ENCODE assay signal across 12 mouse cellular contexts in the genomic region with DNA sequence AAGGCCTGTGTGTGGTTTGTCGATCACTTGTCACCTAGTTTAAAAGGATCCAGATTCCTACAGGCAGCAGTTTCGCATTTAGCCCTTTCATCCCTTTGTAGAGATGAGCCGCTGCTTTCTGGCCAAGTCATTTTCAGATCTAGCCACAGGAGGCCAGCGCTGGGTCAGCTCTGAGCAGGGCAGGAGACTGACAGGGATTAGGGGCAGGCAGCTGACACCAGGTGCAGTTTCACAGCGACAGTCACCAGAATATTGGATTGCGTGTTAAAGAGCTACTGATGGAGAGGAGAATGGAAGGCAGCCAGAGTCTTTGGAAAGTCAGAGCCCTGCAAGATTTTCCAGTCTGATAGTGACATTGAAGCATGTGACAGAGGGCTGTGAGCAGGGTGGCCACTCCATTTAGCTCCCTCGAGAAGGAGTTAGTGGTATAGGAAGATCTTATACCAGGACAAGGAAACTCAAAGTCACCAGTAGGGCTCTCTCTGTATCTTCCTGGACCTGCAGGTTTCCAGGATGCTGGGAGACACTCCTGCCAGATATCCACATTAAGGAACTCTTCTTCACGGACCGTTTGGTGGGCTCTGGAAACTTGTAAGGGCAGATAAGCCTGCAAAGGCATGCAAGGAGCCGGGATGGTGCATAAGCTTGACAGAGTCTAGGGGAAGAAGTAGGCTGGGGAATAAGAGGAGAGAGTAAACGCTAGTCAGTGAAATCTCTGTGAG. TPM values are rescaled to one million over a fixed set of nuclear protein-coding genes. Genes with fewer than 3 reads are reported as not detected.
A peak's percentile ranks its signal among the peaks of the same experiment; 100 is the strongest.
DNase-seq lines count a peak whose midpoint lies in the region; ATAC-seq and TF ChIP-seq lines count a peak whose summit lies in the region.
"Had no signal": no experiment of that assay in that cellular context is flagged by ENCODE, and none has a peak within 500 bp of the region (broad histone marks: within the 10 kb centered on the region; RNA-seq: fewer than 3 reads in every experiment).

No protein-coding gene starts in this region.

- H3K27ac ChIP-seq in forebrain, embryonic 10.5 days: 0 out of 2 replicates have a peak overlapping the region, but pooled peaks have one; percentile 21
- H3K27ac ChIP-seq in forebrain, embryonic 12.5 days: no peak overlapping the region
- H3K27ac ChIP-seq in kidney, adult 2 months (ENCODE audit: insufficient read depth, low read depth, low read length): no peak overlapping the region
- H3K27ac ChIP-seq in forebrain, embryonic 15.5 days (replicated peaks): no peak overlapping the region
- H3K27ac ChIP-seq: layer of hippocampus, adult 2 months had no signal

- H3K4me1 ChIP-seq in forebrain, embryonic 10.5 days: peaks cover 31% of the 10 kb centered on the region
- peaks cover 20% of the 10 kb centered on the region for H3K4me1 ChIP-seq in forebrain, embryonic 12.5 days
- no peaks in the 10 kb centered on the region for H3K4me1 ChIP-seq in kidney, adult 2 months (ENCODE audit: control insufficient read depth, insufficient read depth, low read length)
- 0 out of 2 replicates have a peak, but pooled peaks cover 4% of the 10 kb centered on the region for H3K4me1 ChIP-seq in forebrain, embryonic 15.5 days

- TF ChIP-seq POLR2A in kidney, adult 2 months (IDR thresholded peaks at IDR 0.05; ENCODE audit: low read depth, low read length): no peak

- H3K36me3 ChIP-seq in forebrain, embryonic 10.5 days (replicated peaks): no peaks in the 10 kb centered on the region
- no peaks in the 10 kb centered on the region for H3K36me3 ChIP-seq in forebrain, embryonic 12.5 days (replicated peaks)
- H3K36me3 ChIP-seq in kidney, adult 2 months (ENCODE audit: control insufficient read depth, insufficient read depth, low read length): no peaks in the 10 kb centered on the region
- H3K36me3 ChIP-seq in forebrain, embryonic 15.5 days: no peaks in the 10 kb centered on the region

- no peaks in the 10 kb centered on the region for H3K9me3 ChIP-seq in forebrain, embryonic 10.5 days
- H3K9me3 ChIP-seq in forebrain, embryonic 12.5 days: no peaks in the 10 kb centered on the region
- H3K9me3 ChIP-seq in forebrain, embryonic 15.5 days: no peaks in the 10 kb centered on the region

- TF ChIP-seq CTCF in kidney, adult 2 months (conservative IDR thresholded peaks at IDR 0.05; ENCODE audit: insufficient read depth, insufficient read length, low read depth, low read length): no peak

- WGBS in forebrain, embryonic 10.5 days: 17% methylated on average over 11 of the region's 11 CpGs
- 16% methylated on average over 11 of the region's 11 CpGs for WGBS in forebrain, embryonic 12.5 days
- 44% methylated on average over 11 of the region's 11 CpGs for WGBS in kidney, adult 2 months
- WGBS in forebrain, embryonic 15.5 days: 19% methylated on average over 11 of the region's 11 CpGs

- DNase-seq in forebrain, embryonic 10.5 days (ENCODE audit: extremely low spot score, low spot score): no peak
- DNase-seq in adrenal gland, adult 2 months: peak; percentile 56
- peak; percentile 44 for DNase-seq in cerebellum, adult 9-11 months
- peak; percentile 52 for DNase-seq in gastrocnemius, postnatal 25 days
- DNase-seq in yolk sac, embryonic 10.5 days (ENCODE audit: low spot score): no peak
- no peak for DNase-seq in kidney, adult 2 months
- DNase-seq: spleen, adult 18-20 months; thymus, postnatal 36 days had no signal

- H3K27me3 ChIP-seq in forebrain, embryonic 10.5 days (ENCODE audit: poor library complexity, severe bottlenecking): peaks cover 15% of the 10 kb centered on the region
- H3K27me3 ChIP-seq in forebrain, embryonic 12.5 days: peaks cover 12% of the 10 kb centered on the region
- no peaks in the 10 kb centered on the region for H3K27me3 ChIP-seq in kidney, adult 2 months (replicated peaks; ENCODE audit: control insufficient read depth, insufficient read depth, low read length)
- H3K27me3 ChIP-seq in forebrain, embryonic 15.5 days: no peaks in the 10 kb centered on the region

- no peak for ATAC-seq in forebrain, embryonic 12.5 days (ENCODE audit: low FRiP score)
- ATAC-seq in forebrain, embryonic 15.5 days (replicated peaks): no peak

- H3K4me3 ChIP-seq in forebrain, embryonic 10.5 days: no peak overlapping the region
- H3K4me3 ChIP-seq in forebrain, embryonic 12.5 days (replicated peaks): no peak overlapping the region
- no peak overlapping the region for H3K4me3 ChIP-seq in kidney, adult 2 months (ENCODE audit: insufficient read depth, low read depth, low read length)
- no peak overlapping the region for H3K4me3 ChIP-seq in forebrain, embryonic 15.5 days
- H3K4me3 ChIP-seq: layer of hippocampus, adult 2 months had no signal

- H3K9ac ChIP-seq in forebrain, embryonic 12.5 days: no peak overlapping the region
- no peak overlapping the region for H3K9ac ChIP-seq in forebrain, embryonic 15.5 days (replicated peaks)

- H3K4me2 ChIP-seq in forebrain, embryonic 12.5 days: no peak overlapping the region
- no peak overlapping the region for H3K4me2 ChIP-seq in forebrain, embryonic 15.5 days (replicated peaks)

RNA-seq across cellular contexts. Expression of gene Kcnma1, which starts 21.4 kb away (rescaled TPM):
- 0.16 and 0.32 TPM in 2 replicates for polyA plus RNA-seq in forebrain, embryonic 10.5 days (2016; fragmentation: Nextera tagmentation; extraction: Ambion mirVana)
- 1.9 and 2.6 TPM in 2 replicates for polyA plus RNA-seq in forebrain, embryonic 12.5 days (2016; fragmentation: Nextera tagmentation; extraction: Ambion mirVana)
- total RNA-seq in adrenal gland, adult 2 months (2021): 10 to 100 TPM; 48.9 to 77.4 TPM
- 24.0 and 27.6 TPM in 2 replicates for polyA plus RNA-seq in adrenal gland, adult 2 months (2012; rRNA removed)
- total RNA-seq in gastrocnemius, postnatal 25 days (2021): 10 to 100 TPM; 32.4 to 53.7 TPM
- 1.7 and 2.1 TPM in 2 replicates for polyA plus RNA-seq in kidney, adult 2 months (2012; rRNA removed)
- 8.2 and 9.0 TPM in 2 replicates for polyA plus RNA-seq in forebrain, embryonic 15.5 days (2015; fragmentation: Nextera tagmentation; extraction: Ambion mirVana)
- polyA plus RNA-seq: liver, adult 2 months had no signal

Comparison
In these comparisons a context has a peak if more than half of its experiments do, and no peak if none do; other contexts are left out.
1. DNase-seq: peak in adrenal gland, adult 2 months (single experiment), cerebellum, adult 9-11 months (single experiment) and gastrocnemius, postnatal 25 days (single experiment); none in forebrain, embryonic 10.5 days (single experiment), yolk sac, embryonic 10.5 days (single experiment) and kidney, adult 2 months (single experiment).